Mouse (Mus musculus) B cell, adult 2 months (primary cell): Measurements from ENCODE around the gene Erc2.

Source experiments
- DNase-seq, 2 experiments: peaks; one replicate each; pipeline ENCODE4 v3.0.0; 2022

Erc2 gene

GRCm38 (mm10) chr14:27953814-27954213, 331.6 kb downstream of the Erc2 start:
- DNase-seq: no peak

- no peak for DNase-seq
Observed at GRCm38 (mm10) chr14:27956801-27957200, 334.6 kb downstream of the Erc2 start.

GRCm38 (mm10) chr14:27973701-27974100, 351.5 kb downstream of the Erc2 start:
- DNase-seq: no peak

GRCm38 (mm10) chr14:27975661-27976060, 353.4 kb downstream of the Erc2 start:
- no peak for DNase-seq

GRCm38 (mm10) chr14:27984758-27985157, 362.5 kb downstream of the Erc2 start:
- no peak for DNase-seq

GRCm38 (mm10) chr14:27985201-27985600, 363.0 kb downstream of the Erc2 start:
- DNase-seq: no peak

GRCm38 (mm10) chr14:27987422-27987821, 365.2 kb downstream of the Erc2 start:
- no peak for DNase-seq

GRCm38 (mm10) chr14:27998551-27998950, 376.3 kb downstream of the Erc2 start:
- DNase-seq: no peak

GRCm38 (mm10) chr14:28004023-28004422, 381.8 kb downstream of the Erc2 start:
- DNase-seq: no peak

- DNase-seq: no peak
Observed at GRCm38 (mm10) chr14:28010536-28011280, 388.5 kb downstream of the Erc2 start.

- no peak for DNase-seq
Observed at GRCm38 (mm10) chr14:28023199-28023598, 401.0 kb downstream of the Erc2 start.

GRCm38 (mm10) chr14:28030870-28031269, 408.6 kb downstream of the Erc2 start:
- no peak for DNase-seq

GRCm38 (mm10) chr14:28035013-28035412, 412.8 kb downstream of the Erc2 start:
- no peak for DNase-seq

GRCm38 (mm10) chr14:28043095-28043494, 420.9 kb downstream of the Erc2 start:
- no peak for DNase-seq

GRCm38 (mm10) chr14:28051646-28052045, 429.4 kb downstream of the Erc2 start:
- no peak for DNase-seq

GRCm38 (mm10) chr14:28057159-28057884, 435.1 kb downstream of the Erc2 start:
- no peak for DNase-seq

- DNase-seq: no peak
Observed at GRCm38 (mm10) chr14:28057885-28058860, 435.9 kb downstream of the Erc2 start.

GRCm38 (mm10) chr14:28060891-28061290, 438.7 kb downstream of the Erc2 start:
- DNase-seq: no peak

- DNase-seq: no peak
Observed at GRCm38 (mm10) chr14:28061649-28062375, 439.6 kb downstream of the Erc2 start.

GRCm38 (mm10) chr14:28068021-28068420, 445.8 kb downstream of the Erc2 start:
- DNase-seq: no peak

GRCm38 (mm10) chr14:28069826-28070225, 447.6 kb downstream of the Erc2 start:
- DNase-seq: no peak

- DNase-seq: no peak
Observed at GRCm38 (mm10) chr14:28072561-28072960, 450.3 kb downstream of the Erc2 start.
